ENCODE assay signal across 11 mouse cellular contexts in the genomic region with DNA sequence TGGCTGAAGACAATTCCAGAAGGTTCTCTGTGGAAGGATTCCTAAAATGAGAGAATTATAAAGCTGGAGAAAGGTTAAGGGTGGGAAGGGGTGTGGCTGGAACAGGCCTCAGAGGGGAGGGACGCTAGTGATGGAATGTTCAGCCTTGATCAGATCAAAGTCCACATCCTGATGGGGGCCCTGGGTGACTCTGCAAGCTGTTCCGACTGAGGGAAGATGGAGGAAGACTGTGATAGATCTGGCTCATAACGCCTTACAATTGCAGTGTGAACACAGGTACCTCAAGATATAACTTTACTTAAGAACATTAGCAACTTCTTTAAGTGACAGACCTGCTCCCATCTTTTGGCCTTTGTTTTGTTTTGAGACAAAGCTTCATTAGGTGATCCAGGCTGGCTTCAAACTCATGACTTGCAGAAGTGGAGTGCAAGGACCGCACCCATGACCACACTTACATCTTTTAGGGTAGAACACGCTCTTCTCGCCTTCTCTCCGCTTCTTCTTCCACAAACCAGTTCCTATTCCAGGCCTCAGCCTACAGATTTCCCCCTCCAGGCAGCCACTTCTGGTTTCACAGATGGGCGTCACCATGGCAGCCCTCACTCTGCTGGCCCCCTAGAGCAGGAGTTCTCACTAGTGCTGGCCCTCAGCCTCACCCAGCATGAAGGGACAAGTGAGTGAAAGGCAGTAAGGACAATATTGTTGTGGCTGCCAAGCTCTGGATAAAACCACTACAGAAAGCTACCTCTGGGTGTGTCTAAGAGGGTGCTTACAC. TPM values are rescaled to one million over a fixed set of nuclear protein-coding genes. Genes with fewer than 3 reads are reported as not detected.
DNase-seq lines count a peak whose midpoint lies in the region; ATAC-seq and TF ChIP-seq lines count a peak whose summit lies in the region.
"Had no signal": no experiment of that assay in that cellular context is flagged by ENCODE, and none has a peak within 500 bp of the region (broad histone marks: within the 10 kb centered on the region; RNA-seq: fewer than 3 reads in every experiment).

No protein-coding gene starts in this region.

- H3K9ac ChIP-seq in liver, embryonic 12.5 days, result peak overlapping the region; percentile 51
- H3K9ac ChIP-seq: hindbrain, embryonic 15.5 days had no signal

- WGBS in liver, embryonic 12.5 days (ENCODE audit: insufficient replicate concordance), result 41% methylated on average over 8 of the region's 8 CpGs
- WGBS in small intestine, adult 2 months, result 38% methylated on average over 8 of the region's 8 CpGs

- peaks cover 19% of the 10 kb centered on the region for H3K36me3 ChIP-seq in liver, embryonic 12.5 days
- no peaks in the 10 kb centered on the region for H3K36me3 ChIP-seq in small intestine, adult 2 months (ENCODE audit: control insufficient read depth, insufficient read depth, low read length)
- H3K36me3 ChIP-seq: hindbrain, embryonic 15.5 days had no signal

- no peaks in the 10 kb centered on the region for H3K9me3 ChIP-seq in liver, embryonic 12.5 days (replicated peaks)
- H3K9me3 ChIP-seq: hindbrain, embryonic 15.5 days had no signal

- DNase-seq in adrenal gland, adult (ENCODE audit: inconsistent age in 2 of 2, low spot score in 1 of 2), result peak; percentile 11 to 49
- DNase-seq in adrenal gland, postnatal 14 days, result no peak
- no peak for DNase-seq in left cerebral cortex, adult 2 months (ENCODE audit: extremely low spot score in 1 of 2, low spot score in 2 of 2)
- DNase-seq in left cerebral cortex, adult 11 months (ENCODE audit: low spot score), result no peak
- DNase-seq in urinary bladder, postnatal 36 days (ENCODE audit: low spot score in 2 of 2), result no peak
- DNase-seq in MN1 (ENCODE audit: low spot score), result no peak

- intact Hi-C loops in left cerebral cortex, adult 2 months (cut with DNase I), result no loop called here

- no peak for TF ChIP-seq POLR2A in small intestine, adult 2 months (IDR thresholded peaks at IDR 0.05; ENCODE audit: low read depth, low read length)

- H3K4me2 ChIP-seq in liver, embryonic 12.5 days, result peak overlapping the region; percentile 64
- H3K4me2 ChIP-seq: hindbrain, embryonic 15.5 days had no signal

- no peak overlapping the region for H3K4me3 ChIP-seq in left cerebral cortex, adult 2 months
- H3K4me3 ChIP-seq in liver, embryonic 12.5 days, result peak overlapping the region; percentile 27
- no peak overlapping the region for H3K4me3 ChIP-seq in small intestine, adult 2 months (ENCODE audit: low read depth, low read length)
- H3K4me3 ChIP-seq: hindbrain, embryonic 15.5 days had no signal

- H3K27ac ChIP-seq in left cerebral cortex, adult 2 months, result peak overlapping the region; percentile 60; the same call in 1 of the 2 replicates
- H3K27ac ChIP-seq in liver, embryonic 12.5 days, result peak overlapping the region; percentile 88
- peak overlapping the region; percentile 82 for H3K27ac ChIP-seq in small intestine, adult 2 months (ENCODE audit: insufficient read depth, low read depth, low read length)

- peaks cover 97% of the 10 kb centered on the region for H3K4me1 ChIP-seq in liver, embryonic 12.5 days
- H3K4me1 ChIP-seq in small intestine, adult 2 months (ENCODE audit: control insufficient read depth, insufficient read depth, insufficient read length, low read length), result peaks cover 67% of the 10 kb centered on the region

- no peak for TF ChIP-seq CTCF in left cerebral cortex, adult 2 months (IDR thresholded peaks at IDR 0.05)
- TF ChIP-seq CTCF in small intestine, adult 2 months (IDR thresholded peaks at IDR 0.05; ENCODE audit: extremely low read depth, insufficient read length, insufficient replicate concordance, low read depth, low read length), result no peak

- no peaks in the 10 kb centered on the region for H3K27me3 ChIP-seq in liver, embryonic 12.5 days (replicated peaks)
- no peaks in the 10 kb centered on the region for H3K27me3 ChIP-seq in small intestine, adult 2 months (ENCODE audit: control insufficient read depth, insufficient read depth, low read length)
- H3K27me3 ChIP-seq: hindbrain, embryonic 15.5 days had no signal

- peak; percentile 57 for ATAC-seq in liver, embryonic 12.5 days

RNA-seq across cellular contexts. Expression of a gene that starts 14.2 kb away (rescaled TPM):
- total RNA-seq in adrenal gland, postnatal 14 days (2021), result 52.3 and 56.3 TPM in 2 replicates
- total RNA-seq in left cerebral cortex, adult 2 months (2021), result 10 to 100 TPM; 74.9 to 78.9 TPM
- 10.0 and 12.5 TPM in 2 replicates for polyA plus RNA-seq in liver, embryonic 12.5 days (2016; fragmentation: Nextera tagmentation; extraction: Ambion mirVana)
- 43.4 and 82.0 TPM in 2 replicates for polyA plus RNA-seq in small intestine, adult 2 months (2012; rRNA removed)

RNA-seq across cellular contexts. Expression of a gene that starts 14.2 kb away (rescaled TPM):
- 22.0 and 25.6 TPM in 2 replicates for total RNA-seq in adrenal gland, postnatal 14 days (2021)
- total RNA-seq in left cerebral cortex, adult 2 months (2021), result 1 to 10 TPM; 8.2 to 9.8 TPM
- 24.3 and 24.6 TPM in 2 replicates for polyA plus RNA-seq in liver, embryonic 12.5 days (2016; fragmentation: Nextera tagmentation; extraction: Ambion mirVana)
- 50.3 and 112 TPM in 2 replicates for polyA plus RNA-seq in small intestine, adult 2 months (2012; rRNA removed)

RNA-seq across cellular contexts. Expression of a gene that starts 36.7 kb away (rescaled TPM):
- 0.41 TPM in 1 of 2 replicates, not detected in the other for total RNA-seq in adrenal gland, postnatal 14 days (2021)
- under 1 TPM in 1 of 2 experiments, not detected in 1; 0.30 TPM for total RNA-seq in left cerebral cortex, adult 2 months (2021)
- not detected in 2 replicates for polyA plus RNA-seq in liver, embryonic 12.5 days (2016; fragmentation: Nextera tagmentation; extraction: Ambion mirVana)
- 0.14 and 2.8 TPM in 2 replicates for polyA plus RNA-seq in small intestine, adult 2 months (2012; rRNA removed)
- total RNA-seq: liver, adult 2 months had no signal
- polyA plus RNA-seq: embryonic facial prominence, embryonic 11.5 days had no signal

RNA-seq across cellular contexts. Expression of a gene that starts 43.1 kb away (rescaled TPM):
- total RNA-seq in adrenal gland, postnatal 14 days (2021), result not detected in 2 replicates
- total RNA-seq in left cerebral cortex, adult 2 months (2021), result not detected
- not detected in 2 replicates for polyA plus RNA-seq in liver, embryonic 12.5 days (2016; fragmentation: Nextera tagmentation; extraction: Ambion mirVana)
- 32.7 and 16,759 TPM in 2 replicates for polyA plus RNA-seq in small intestine, adult 2 months (2012; rRNA removed)
- polyA plus RNA-seq: embryonic facial prominence, embryonic 11.5 days; hindbrain, embryonic 15.5 days had no signal

RNA-seq across cellular contexts. Expression of a gene that starts 47.4 kb away (rescaled TPM):
- not detected in 2 replicates for total RNA-seq in adrenal gland, postnatal 14 days (2021)
- total RNA-seq in left cerebral cortex, adult 2 months (2021), result 1 to 10 TPM; 1.4 to 2.5 TPM
- polyA plus RNA-seq in liver, embryonic 12.5 days (2016; fragmentation: Nextera tagmentation; extraction: Ambion mirVana), result not detected in 2 replicates
- 0.66 TPM in 1 of 2 replicates, not detected in the other for polyA plus RNA-seq in small intestine, adult 2 months (2012; rRNA removed)
- total RNA-seq: liver, adult 2 months had no signal
- polyA plus RNA-seq: embryonic facial prominence, embryonic 11.5 days; liver, adult 2 months had no signal

Comparison
In these comparisons a context has a peak if more than half of its experiments do, and no peak if none do; other contexts are left out.
1. DNase-seq: peak in adrenal gland, adult (2 of 2); none in adrenal gland, postnatal 14 days (single experiment), left cerebral cortex, adult 2 months (0 of 2), left cerebral cortex, adult 11 months (single experiment), urinary bladder, postnatal 36 days (0 of 2) and MN1 (single experiment).
2. Peak in every context shown above with its lines, with median percentiles within 50 percentile points of each other: H3K27ac ChIP-seq.